Mouse (Mus musculus) ES-E14 (cell line): ENCODE data around the gene Gm9944.

Source experiments
- HCFC1 ChIP-seq: IDR thresholded peaks from 2 replicates; pipeline ENCODE4 v1.6.1; 2012; ENCODE audit warnings: low read length, inconsistent platforms, borderline replicate concordance; ENCODE audit not compliant: insufficient read depth
- MAFK ChIP-seq: IDR thresholded peaks from 2 replicates; pipeline ENCODE4 v1.6.1; 2014; ENCODE audit warnings: mild to moderate bottlenecking, low read depth, low read length, inconsistent platforms; ENCODE audit not compliant: insufficient read depth
- ZC3H11A ChIP-seq: IDR thresholded peaks from 2 replicates; pipeline ENCODE4 v1.6.1; 2012; ENCODE audit warnings: low read depth, mild to moderate bottlenecking, inconsistent platforms, low read length, borderline replicate concordance

DNA sequence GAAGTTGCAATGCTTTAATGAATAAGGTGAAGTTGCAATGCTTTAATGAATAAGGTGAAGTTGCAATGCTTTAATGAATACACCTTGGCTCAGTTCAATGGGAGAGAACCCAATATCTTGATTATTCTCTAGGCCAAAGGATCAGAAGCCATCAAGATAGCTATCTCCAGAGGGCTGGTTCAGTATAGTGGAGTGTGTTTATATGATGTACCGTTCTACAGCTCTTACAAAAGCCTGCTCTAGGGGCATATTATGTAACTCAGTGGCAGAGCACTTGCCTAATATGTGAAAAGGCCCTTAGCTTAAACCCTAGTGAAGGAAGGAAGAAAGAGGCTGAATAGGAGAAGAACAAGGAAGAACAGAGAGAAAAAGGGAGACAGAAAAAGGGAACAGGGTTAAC is 11.5 kb downstream of the Gm9944 start:
- TF ChIP-seq HCFC1 (no peak), ZC3H11A (no peak), MAFK (no peak)
